Mouse (Mus musculus) bone marrow, adult 2 months (tissue): ENCODE results near the gene Dock2.

Source experiments
- CTCF ChIP-seq: fragments of 200-500 bp; IDR thresholded peaks from 2 replicates; pipeline ENCODE4 v1.5.1; 2011; ENCODE audit warnings: low read length, control low read depth; ENCODE audit not compliant: control insufficient read depth, insufficient read depth
- POLR2A ChIP-seq: fragments of 200-500 bp; IDR thresholded peaks from 2 replicates; pipeline ENCODE4 v1.6.1; 2011; ENCODE audit warnings: low read depth, mild to moderate bottlenecking, control low read depth, low read length, borderline replicate concordance; ENCODE audit not compliant: control insufficient read depth

DNA sequence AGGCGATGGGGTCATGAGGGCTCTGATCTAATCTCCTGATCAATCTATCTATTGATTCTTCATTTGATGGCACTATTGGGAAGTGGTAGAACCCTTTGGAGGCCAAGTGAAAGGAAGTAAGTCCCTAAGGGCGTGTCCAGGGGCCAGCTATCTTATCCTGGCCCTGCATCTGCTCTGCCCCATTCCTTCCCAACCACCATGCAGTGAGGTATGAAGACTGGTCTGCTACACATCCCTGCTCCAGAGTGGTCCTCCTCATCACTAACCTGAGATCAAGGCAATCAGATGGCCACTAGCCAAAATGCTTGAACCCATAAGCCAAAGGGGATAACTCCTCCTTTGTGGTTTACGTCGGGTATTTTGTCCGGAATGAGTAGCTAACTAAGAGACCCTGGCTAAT, 256.5 kb downstream of the Dock2 start:
- TF ChIP-seq CTCF: no peak
- no peak for TF ChIP-seq POLR2A
